Mouse (Mus musculus): ENCODE measurements around the gene Vdac1. TPM values are rescaled to one million over a fixed set of nuclear protein-coding genes. Genes with fewer than 3 reads are reported as not detected.

Gene Vdac1
- total and polyA plus RNA-seq, 2 experiments from 2014 or later, result 330 to 401 TPM

GRCm38 (mm10) chr11:52337651-52338295, 22.9 kb upstream of the Vdac1 start:
- no peak overlapping the region for H3K9ac ChIP-seq
- no peaks in the 10 kb centered on the region for H3K36me3 ChIP-seq (ENCODE audit: insufficient read depth)
- no peaks in the 10 kb centered on the region for H3K27me3 ChIP-seq (ENCODE audit: insufficient read depth, low read length)
- H3K9me3 ChIP-seq (ENCODE audit: low read length), result no peaks in the 10 kb centered on the region
- H3K4me2 ChIP-seq (ENCODE audit: low read depth), result no peak overlapping the region
- ATAC-seq, result no peak
- no peak for DNase-seq
- no peak overlapping the region for H3K27ac ChIP-seq (ENCODE audit: low read depth, low read length)
- H3K4me1 ChIP-seq (ENCODE audit: insufficient read depth), result peaks cover 7% of the 10 kb centered on the region
- 43% methylated on average over 10 of the region's 10 CpGs for WGBS
- no peak for TF ChIP-seq CTCF (IDR thresholded peaks at IDR 0.05; ENCODE audit: low read depth)
- H3K4me3 ChIP-seq (ENCODE audit: low read depth, low read length), result no peak overlapping the region

GRCm38 (mm10) chr11:52338351-52338750, 22.3 kb upstream of the Vdac1 start:
- no peak for TF ChIP-seq CTCF (IDR thresholded peaks at IDR 0.05; ENCODE audit: low read depth)
- Histone ChIP-seq H3K9me3 (ENCODE audit: low read length) (no peaks in the 10 kb centered on the region), H3K4me3 (ENCODE audit: low read depth, low read length) (no peak overlapping the region), H3K9ac (no peak overlapping the region), H3K27me3 (ENCODE audit: insufficient read depth, low read length) (no peaks in the 10 kb centered on the region), H3K4me2 (ENCODE audit: low read depth) (no peak overlapping the region), H3K27ac (ENCODE audit: low read depth, low read length) (no peak overlapping the region), H3K4me1 (ENCODE audit: insufficient read depth) (peaks cover 2% of the 10 kb centered on the region), H3K36me3 (ENCODE audit: insufficient read depth) (no peaks in the 10 kb centered on the region)
- 55% methylated on average over 3 of the region's 3 CpGs for WGBS
- no peak for DNase-seq
- no peak for ATAC-seq

DNA sequence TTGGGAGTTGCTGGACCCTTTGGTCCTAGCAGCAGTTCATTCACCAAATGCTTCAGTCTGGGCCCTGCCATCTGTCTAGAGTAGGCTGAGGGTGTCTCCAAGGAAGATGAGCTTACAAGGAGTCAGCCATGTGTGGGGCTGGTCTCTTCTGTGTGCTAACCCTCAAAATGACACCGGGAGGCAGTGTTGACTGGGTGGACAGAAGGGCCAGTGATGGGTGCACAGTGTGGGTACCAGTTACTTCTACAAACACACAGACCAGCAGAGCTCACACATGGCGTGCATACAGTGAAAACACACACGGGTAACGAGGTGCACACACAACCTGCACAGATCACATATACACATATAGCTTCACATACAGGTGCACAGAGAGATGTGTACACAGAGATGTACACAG, 21.6 kb upstream of the Vdac1 start:
- no peak overlapping the region for H3K27ac ChIP-seq (ENCODE audit: low read depth, low read length)
- H3K4me1 ChIP-seq (ENCODE audit: insufficient read depth), result no peaks in the 10 kb centered on the region
- no peak for ATAC-seq
- no peaks in the 10 kb centered on the region for H3K27me3 ChIP-seq (ENCODE audit: insufficient read depth, low read length)
- 93% methylated on average over 4 of the region's 4 CpGs for WGBS
- TF ChIP-seq CTCF (IDR thresholded peaks at IDR 0.05; ENCODE audit: low read depth), result no peak
- no peak overlapping the region for H3K4me2 ChIP-seq (ENCODE audit: low read depth)
- H3K36me3 ChIP-seq (ENCODE audit: insufficient read depth), result no peaks in the 10 kb centered on the region
- no peak overlapping the region for H3K4me3 ChIP-seq (ENCODE audit: low read depth, low read length)
- no peaks in the 10 kb centered on the region for H3K9me3 ChIP-seq (ENCODE audit: low read length)
- H3K9ac ChIP-seq, result no peak overlapping the region
- no peak for DNase-seq

- Histone ChIP-seq H3K27ac (ENCODE audit: low read depth, low read length) (no peak overlapping the region), H3K36me3 (ENCODE audit: insufficient read depth) (no peaks in the 10 kb centered on the region)
These were observed 21.1 kb upstream of the Vdac1 start for GRCm38 (mm10) chr11:52339512-52339911.

GRCm38 (mm10) chr11:52340123-52340864, 20.4 kb upstream of the Vdac1 start:
- H3K4me3 ChIP-seq (ENCODE audit: low read depth, low read length), result no peak overlapping the region
- DNase-seq (no peak), ATAC-seq (no peak)
- no peak for TF ChIP-seq CTCF (IDR thresholded peaks at IDR 0.05; ENCODE audit: low read depth)
- no peak overlapping the region for H3K27ac ChIP-seq (ENCODE audit: low read depth, low read length)
- H3K4me2 ChIP-seq (ENCODE audit: low read depth), result no peak overlapping the region
- no peak overlapping the region for H3K9ac ChIP-seq
- H3K27me3 ChIP-seq (ENCODE audit: insufficient read depth, low read length), result no peaks in the 10 kb centered on the region
- no peaks in the 10 kb centered on the region for H3K36me3 ChIP-seq (ENCODE audit: insufficient read depth)
- H3K9me3 ChIP-seq (ENCODE audit: low read length), result no peaks in the 10 kb centered on the region
- 87% methylated on average over 12 of the region's 12 CpGs for WGBS
- no peaks in the 10 kb centered on the region for H3K4me1 ChIP-seq (ENCODE audit: insufficient read depth)

More at GRCm38 (mm10) chr11:52339512-52339911, 21.1 kb upstream of the Vdac1 start:
- ATAC-seq, result no peak
- WGBS, result 94% methylated on average over 12 of the region's 12 CpGs
- Histone ChIP-seq H3K4me3 (ENCODE audit: low read depth, low read length) (no peak overlapping the region), H3K4me2 (ENCODE audit: low read depth) (no peak overlapping the region), H3K9me3 (ENCODE audit: low read length) (no peaks in the 10 kb centered on the region), H3K27me3 (ENCODE audit: insufficient read depth, low read length) (no peaks in the 10 kb centered on the region), H3K9ac (no peak overlapping the region), H3K4me1 (ENCODE audit: insufficient read depth) (no peaks in the 10 kb centered on the region)
- no peak for TF ChIP-seq CTCF (IDR thresholded peaks at IDR 0.05; ENCODE audit: low read depth)
- no peak for DNase-seq

DNA sequence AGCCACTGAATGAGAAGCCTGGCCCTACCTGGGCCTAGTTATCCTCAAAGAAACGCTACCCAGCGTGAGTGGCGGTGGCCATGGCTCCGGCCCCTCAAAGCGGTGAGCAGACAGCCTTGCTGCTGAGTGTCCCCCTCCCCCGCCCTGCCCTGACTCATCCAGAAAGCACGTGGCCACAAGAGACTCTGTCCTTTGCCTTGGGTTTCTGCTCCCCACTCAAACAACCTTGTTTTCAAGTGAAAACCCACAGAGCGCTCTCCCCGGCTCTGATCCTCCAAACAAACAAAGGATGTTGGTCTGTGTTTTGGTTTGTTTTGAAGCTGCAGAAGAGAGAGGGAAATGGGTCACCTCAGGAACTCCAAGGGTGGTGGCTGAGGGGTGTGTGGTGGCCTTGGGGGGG, 19.7 kb upstream of the Vdac1 start:
- H3K36me3 ChIP-seq (ENCODE audit: insufficient read depth), result no peaks in the 10 kb centered on the region
- DNase-seq (no peak), ATAC-seq (no peak)
- no peak overlapping the region for H3K27ac ChIP-seq (ENCODE audit: low read depth, low read length)
- no peak overlapping the region for H3K4me3 ChIP-seq (ENCODE audit: low read depth, low read length)
- H3K9me3 ChIP-seq (ENCODE audit: low read length), result no peaks in the 10 kb centered on the region
- 0 out of 2 replicates have a peak, but pooled peaks cover 3% of the 10 kb centered on the region for H3K4me1 ChIP-seq (ENCODE audit: insufficient read depth)
- no peak for TF ChIP-seq CTCF (IDR thresholded peaks at IDR 0.05; ENCODE audit: low read depth)
- WGBS, result 55% methylated on average over 9 of the region's 9 CpGs
- H3K9ac ChIP-seq, result no peak overlapping the region
- H3K27me3 ChIP-seq (ENCODE audit: insufficient read depth, low read length), result no peaks in the 10 kb centered on the region
- no peak overlapping the region for H3K4me2 ChIP-seq (ENCODE audit: low read depth)

DNA sequence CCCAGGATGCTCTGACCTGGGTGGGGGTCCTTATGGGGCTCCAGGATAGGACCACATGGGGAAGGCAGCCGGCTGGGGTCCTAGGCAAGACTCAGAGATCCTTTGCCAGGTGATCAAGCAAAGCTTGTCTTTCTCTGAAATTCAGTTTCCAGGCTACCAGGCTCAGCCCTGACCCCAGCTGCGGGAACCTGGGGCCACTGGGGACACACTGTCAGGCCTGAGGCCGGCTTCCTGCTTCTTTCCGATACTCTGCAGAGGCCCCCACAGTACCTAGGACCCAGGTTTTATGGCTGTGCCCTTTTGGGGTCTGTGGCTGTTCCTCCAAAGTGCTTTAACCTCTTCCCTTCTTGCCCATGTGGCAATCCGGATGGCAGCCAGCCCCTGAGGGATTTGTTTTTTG, 19.2 kb upstream of the Vdac1 start:
- WGBS, result 79% methylated on average over 5 of the region's 5 CpGs
- H3K36me3 ChIP-seq (ENCODE audit: insufficient read depth), result no peaks in the 10 kb centered on the region
- DNase-seq, result no peak
- H3K9me3 ChIP-seq (ENCODE audit: low read length), result no peaks in the 10 kb centered on the region
- no peak for ATAC-seq
- no peaks in the 10 kb centered on the region for H3K27me3 ChIP-seq (ENCODE audit: insufficient read depth, low read length)
- H3K27ac ChIP-seq (ENCODE audit: low read depth, low read length), result no peak overlapping the region
- no peak for TF ChIP-seq CTCF (IDR thresholded peaks at IDR 0.05; ENCODE audit: low read depth)
- no peak overlapping the region for H3K4me2 ChIP-seq (ENCODE audit: low read depth)
- no peak overlapping the region for H3K9ac ChIP-seq
- H3K4me3 ChIP-seq (ENCODE audit: low read depth, low read length), result no peak overlapping the region
- H3K4me1 ChIP-seq (ENCODE audit: insufficient read depth), result 0 out of 2 replicates have a peak, but pooled peaks cover 3% of the 10 kb centered on the region

Measured in forebrain, postnatal 0 days (tissue).